Mouse (Mus musculus): Measurements from ENCODE around the gene Ptn. TPM values are rescaled to one million over a fixed set of nuclear protein-coding genes. Genes with fewer than 3 reads are reported as not detected.

Ptn gene
- polyA plus RNA-seq (2014; fragmentation: Nextera tagmentation; extraction: Ambion mirVana), result 674 and 756 TPM in 2 replicates

DNA sequence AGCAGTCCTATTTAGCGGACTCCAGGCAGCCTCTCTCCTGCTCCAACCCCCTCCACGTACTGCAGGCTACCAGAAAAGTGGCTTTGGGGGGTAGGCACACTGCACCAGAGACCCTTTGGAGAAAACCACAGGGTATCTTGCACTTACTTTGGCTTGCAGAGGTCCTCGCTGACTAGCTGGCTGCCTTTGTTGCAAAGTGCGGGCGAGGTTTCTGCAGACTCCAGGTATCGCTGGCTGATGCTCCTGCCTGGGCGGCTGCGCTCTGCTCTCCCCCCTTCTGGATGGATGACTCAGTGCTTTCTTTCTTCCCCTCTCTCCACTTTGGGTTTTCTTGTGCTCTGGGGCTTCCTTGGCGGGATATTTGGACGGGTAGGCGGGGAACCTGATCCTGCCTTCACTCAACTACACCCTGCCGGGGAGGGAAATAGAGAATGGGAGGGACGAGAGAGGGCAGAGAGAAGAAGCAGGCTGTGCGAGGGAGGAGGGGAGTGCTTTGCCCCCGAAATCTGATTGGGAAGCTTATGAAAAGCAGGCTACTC lies at the start of gene Ptn:
Gene Ptn (minus strand): TSS at position 474 of the 539 bp plus-strand sequence.
- Histone ChIP-seq H3K4me2 (ENCODE audit: low read depth, low read length) (peak within 1 kb of the TSS; percentile 67), H3K9me3 (ENCODE audit: control insufficient read depth, low read length) (no peaks in the 10 kb centered on the region), H3K27me3 (ENCODE audit: control insufficient read depth, insufficient read depth, low read length) (no peaks in the 10 kb centered on the region), H3K4me3 (ENCODE audit: low read depth, low read length) (peak within 1 kb of the TSS; percentile 73), H3K4me1 (ENCODE audit: control insufficient read depth, insufficient read depth, low read length) (peaks cover 23% of the 10 kb centered on the region; the same call in 1 of the 2 replicates), H3K36me3 (ENCODE audit: control insufficient read depth, insufficient read depth, low read length) (no peaks in the 10 kb centered on the region), H3K27ac (ENCODE audit: low read depth, low read length) (peak within 1 kb of the TSS; percentile 87), H3K9ac (replicated peaks; ENCODE audit: low read depth, low read length) (peak within 1 kb of the TSS; percentile 80)
- ATAC-seq (ENCODE audit: low read depth), result peak; percentile 78
- WGBS, result under 1% methylated on average over 15 of the region's 15 CpGs

GRCm38 (mm10) chr6:36858258-36859041 lies 48.4 kb upstream of the Ptn start:
- peak overlapping the region; percentile 62 for H3K27ac ChIP-seq (ENCODE audit: low read depth, low read length)
- no peak overlapping the region for H3K4me3 ChIP-seq (ENCODE audit: low read depth, low read length)
- no peaks in the 10 kb centered on the region for H3K27me3 ChIP-seq (ENCODE audit: control insufficient read depth, insufficient read depth, low read length)
- H3K4me2 ChIP-seq (ENCODE audit: low read depth, low read length), result no peak overlapping the region
- no peaks in the 10 kb centered on the region for H3K36me3 ChIP-seq (ENCODE audit: control insufficient read depth, insufficient read depth, low read length)
- no peaks in the 10 kb centered on the region for H3K9me3 ChIP-seq (ENCODE audit: control insufficient read depth, low read length)
- WGBS, result 15% methylated on average over 3 of the region's 3 CpGs
- peak; percentile 65 for ATAC-seq (ENCODE audit: low read depth)
- no peak overlapping the region for H3K9ac ChIP-seq (replicated peaks; ENCODE audit: low read depth, low read length)
- H3K4me1 ChIP-seq (ENCODE audit: control insufficient read depth, insufficient read depth, low read length), result peaks cover 3% of the 10 kb centered on the region; the same call in 1 of the 2 replicates

DNA sequence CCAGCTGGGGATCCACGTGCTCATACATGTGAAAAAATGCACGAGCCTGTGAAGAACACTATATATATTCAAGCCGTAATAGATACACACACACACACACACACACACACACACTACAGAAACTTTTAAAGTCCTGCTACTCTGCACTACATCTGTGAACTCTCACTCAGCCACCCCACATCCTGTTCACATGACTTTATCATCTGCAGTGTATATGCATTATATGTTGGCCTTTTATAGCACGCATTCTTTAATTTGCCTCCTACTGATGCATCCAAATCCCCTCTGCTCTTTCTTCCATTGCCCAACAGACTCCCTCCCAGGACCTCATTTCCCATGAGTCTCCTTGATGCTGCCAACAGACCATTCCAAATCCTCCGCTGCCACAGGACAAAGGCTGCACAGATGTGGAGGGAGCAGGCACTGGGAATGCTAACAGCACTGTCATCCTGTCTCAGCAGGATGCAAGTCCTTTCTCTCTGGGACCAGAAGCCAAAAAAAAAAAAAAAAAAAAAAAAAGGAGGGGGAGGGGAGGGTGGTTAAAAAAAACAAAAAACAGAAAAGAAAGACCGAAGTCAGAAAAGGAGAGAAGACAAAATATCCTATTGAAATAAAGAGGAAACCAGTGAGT lies 47.7 kb upstream of the Ptn start:
- no peaks in the 10 kb centered on the region for H3K9me3 ChIP-seq (ENCODE audit: control insufficient read depth, low read length)
- ATAC-seq (ENCODE audit: low read depth), result peak; percentile 83
- H3K27ac ChIP-seq (ENCODE audit: low read depth, low read length), result no peak overlapping the region
- H3K36me3 ChIP-seq (ENCODE audit: control insufficient read depth, insufficient read depth, low read length), result no peaks in the 10 kb centered on the region
- 15% methylated on average over 6 of the region's 6 CpGs for WGBS
- peaks cover 3% of the 10 kb centered on the region; the same call in 1 of the 2 replicates for H3K4me1 ChIP-seq (ENCODE audit: control insufficient read depth, insufficient read depth, low read length)
- no peak overlapping the region for H3K9ac ChIP-seq (replicated peaks; ENCODE audit: low read depth, low read length)
- H3K4me3 ChIP-seq (ENCODE audit: low read depth, low read length), result no peak overlapping the region
- no peak overlapping the region for H3K4me2 ChIP-seq (ENCODE audit: low read depth, low read length)
- no peaks in the 10 kb centered on the region for H3K27me3 ChIP-seq (ENCODE audit: control insufficient read depth, insufficient read depth, low read length)

DNA sequence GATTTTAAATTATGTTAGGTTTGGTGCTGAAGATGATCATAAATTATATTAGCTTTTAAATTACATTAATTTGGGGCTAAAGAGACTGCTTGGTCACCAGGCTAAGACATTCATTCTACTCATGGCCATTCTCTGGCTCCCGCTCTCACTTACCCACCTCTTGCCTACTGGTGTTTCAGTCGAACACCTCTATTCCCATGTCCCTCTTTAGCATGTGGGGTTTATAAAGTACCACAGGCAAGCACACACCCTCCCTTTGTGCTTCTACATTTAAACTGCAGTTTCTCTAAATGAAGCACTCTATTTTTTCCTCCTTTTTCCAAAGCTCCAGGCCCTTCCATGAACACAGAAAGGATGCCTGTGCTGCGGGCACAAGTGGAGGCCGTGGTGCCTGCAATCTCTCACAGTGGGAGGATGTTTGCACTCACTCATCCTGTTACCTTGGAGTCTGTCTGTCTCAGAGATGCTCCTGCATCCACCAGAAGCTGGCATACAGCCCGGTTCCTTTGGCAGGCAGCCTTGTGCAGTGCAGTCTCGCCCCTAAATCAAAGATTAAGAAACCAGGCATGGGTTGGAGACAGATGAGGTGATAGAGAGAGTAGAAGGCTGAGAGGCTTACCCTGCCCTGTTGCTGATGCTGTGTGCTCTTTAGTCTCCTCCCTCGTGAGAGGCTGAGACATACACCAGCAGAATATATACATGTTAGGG lies 40.6 kb upstream of the Ptn start:
- H3K4me3 ChIP-seq (ENCODE audit: low read depth, low read length), result no peak overlapping the region
- ATAC-seq (ENCODE audit: low read depth), result peak; percentile 97
- 0 out of 2 replicates have a peak overlapping the region, but pooled peaks have one; percentile 2 for H3K27ac ChIP-seq (ENCODE audit: low read depth, low read length)
- 49% methylated on average over 7 of the region's 7 CpGs for WGBS
- H3K9me3 ChIP-seq (ENCODE audit: control insufficient read depth, low read length), result no peaks in the 10 kb centered on the region
- H3K27me3 ChIP-seq (ENCODE audit: control insufficient read depth, insufficient read depth, low read length), result no peaks in the 10 kb centered on the region
- no peak overlapping the region for H3K4me2 ChIP-seq (ENCODE audit: low read depth, low read length)
- no peak overlapping the region for H3K9ac ChIP-seq (replicated peaks; ENCODE audit: low read depth, low read length)
- no peaks in the 10 kb centered on the region; the same call in 1 of the 2 replicates for H3K36me3 ChIP-seq (ENCODE audit: control insufficient read depth, insufficient read depth, low read length)
- H3K4me1 ChIP-seq (ENCODE audit: control insufficient read depth, insufficient read depth, low read length), result no peaks in the 10 kb centered on the region

- Histone ChIP-seq H3K36me3 (ENCODE audit: control insufficient read depth, insufficient read depth, low read length) (no peaks in the 10 kb centered on the region; the same call in 1 of the 2 replicates), H3K9me3 (ENCODE audit: control insufficient read depth, low read length) (no peaks in the 10 kb centered on the region), H3K4me1 (ENCODE audit: control insufficient read depth, insufficient read depth, low read length) (no peaks in the 10 kb centered on the region), H3K9ac (replicated peaks; ENCODE audit: low read depth, low read length) (no peak overlapping the region), H3K27ac (ENCODE audit: low read depth, low read length) (no peak overlapping the region), H3K27me3 (ENCODE audit: control insufficient read depth, insufficient read depth, low read length) (no peaks in the 10 kb centered on the region), H3K4me2 (ENCODE audit: low read depth, low read length) (no peak overlapping the region), H3K4me3 (ENCODE audit: low read depth, low read length) (no peak overlapping the region)
- 98% methylated on average over 1 of the region's 1 CpGs for WGBS
- ATAC-seq (ENCODE audit: low read depth), result no peak
Measured at GRCm38 (mm10) chr6:36845288-36845687, 35.3 kb upstream of the Ptn start.

DNA sequence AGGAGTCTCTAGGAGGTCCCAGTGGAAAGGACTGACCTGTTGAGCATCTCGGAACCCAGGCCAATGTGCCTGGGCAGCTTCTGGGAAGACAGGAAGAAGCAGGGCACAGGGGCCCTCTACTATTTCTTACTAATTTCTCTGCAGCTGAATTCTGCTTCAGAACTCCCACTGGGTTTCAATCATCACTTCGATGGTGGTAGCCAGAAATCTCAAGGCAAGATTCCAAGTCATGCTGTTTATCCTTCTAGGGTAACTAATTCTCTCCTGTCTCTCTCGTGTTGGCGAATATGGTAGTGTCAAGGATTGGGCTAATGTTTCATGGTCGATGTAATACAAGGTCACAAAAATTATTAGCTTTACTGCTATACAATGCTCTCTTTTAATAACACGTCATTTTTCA lies 34.2 kb upstream of the Ptn start:
- Histone ChIP-seq H3K9me3 (ENCODE audit: control insufficient read depth, low read length) (no peaks in the 10 kb centered on the region), H3K36me3 (ENCODE audit: control insufficient read depth, insufficient read depth, low read length) (no peaks in the 10 kb centered on the region; the same call in 1 of the 2 replicates)
- ATAC-seq (ENCODE audit: low read depth), result no peak

GRCm38 (mm10) chr6:36843031-36843488 lies 33.0 kb upstream of the Ptn start:
- H3K27me3 ChIP-seq (ENCODE audit: control insufficient read depth, insufficient read depth, low read length), result no peaks in the 10 kb centered on the region
- 85% methylated on average over 3 of the region's 3 CpGs for WGBS
- H3K9me3 ChIP-seq (ENCODE audit: control insufficient read depth, low read length), result no peaks in the 10 kb centered on the region
- no peak overlapping the region for H3K4me3 ChIP-seq (ENCODE audit: low read depth, low read length)
- no peak for ATAC-seq (ENCODE audit: low read depth)
- H3K4me1 ChIP-seq (ENCODE audit: control insufficient read depth, insufficient read depth, low read length), result no peaks in the 10 kb centered on the region
- H3K4me2 ChIP-seq (ENCODE audit: low read depth, low read length), result no peak overlapping the region
- no peak overlapping the region for H3K9ac ChIP-seq (replicated peaks; ENCODE audit: low read depth, low read length)
- no peaks in the 10 kb centered on the region; the same call in 1 of the 2 replicates for H3K36me3 ChIP-seq (ENCODE audit: control insufficient read depth, insufficient read depth, low read length)
- no peak overlapping the region for H3K27ac ChIP-seq (ENCODE audit: low read depth, low read length)

More for the DNA sequence above, 34.2 kb upstream of the Ptn start:
- Histone ChIP-seq H3K4me1 (ENCODE audit: control insufficient read depth, insufficient read depth, low read length) (no peaks in the 10 kb centered on the region), H3K27me3 (ENCODE audit: control insufficient read depth, insufficient read depth, low read length) (no peaks in the 10 kb centered on the region), H3K4me2 (ENCODE audit: low read depth, low read length) (no peak overlapping the region), H3K27ac (ENCODE audit: low read depth, low read length) (no peak overlapping the region), H3K4me3 (ENCODE audit: low read depth, low read length) (no peak overlapping the region), H3K9ac (replicated peaks; ENCODE audit: low read depth, low read length) (no peak overlapping the region)
- WGBS, result 70% methylated on average over 6 of the region's 6 CpGs

DNA sequence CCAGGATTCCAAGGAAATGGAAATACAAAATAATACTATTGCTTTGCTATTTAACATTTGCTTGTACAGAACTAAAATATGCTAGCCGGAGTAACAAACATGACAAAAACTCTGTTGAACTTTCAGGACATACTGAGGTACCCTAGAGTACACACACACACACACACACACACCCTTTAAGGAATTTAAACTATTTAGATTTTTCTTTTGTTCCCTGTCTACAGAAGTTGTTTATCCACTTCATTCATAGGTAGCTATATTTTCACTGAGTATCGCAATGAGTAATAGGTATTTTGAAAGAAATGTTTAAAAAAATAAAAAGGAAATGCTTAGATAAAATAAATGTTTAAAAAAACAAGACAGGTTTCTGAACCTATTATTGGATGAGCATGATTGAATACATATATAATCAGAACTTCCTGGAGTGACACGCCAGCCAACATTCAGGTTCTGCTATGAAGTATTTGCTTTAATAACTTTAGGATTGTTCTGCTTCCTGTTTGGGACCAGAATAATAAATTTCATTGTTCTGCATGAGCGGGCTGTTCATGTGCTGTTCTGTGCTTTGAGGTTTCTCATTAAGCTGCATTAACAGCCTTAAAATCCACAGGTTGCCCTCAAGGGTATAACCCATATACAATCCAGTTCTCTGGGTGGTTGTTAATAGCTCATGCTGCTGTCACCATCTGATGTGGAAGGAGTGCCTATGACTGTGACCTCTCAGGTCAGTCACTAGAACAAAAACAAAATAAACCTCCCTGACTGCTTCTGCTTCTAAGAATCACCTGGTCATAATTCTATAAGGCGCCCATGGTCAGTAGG lies 32.3 kb upstream of the Ptn start:
- WGBS, result 72% methylated on average over 5 of the region's 5 CpGs
- no peak overlapping the region for H3K4me3 ChIP-seq (ENCODE audit: low read depth, low read length)
- H3K9me3 ChIP-seq (ENCODE audit: control insufficient read depth, low read length), result no peaks in the 10 kb centered on the region
- H3K9ac ChIP-seq (replicated peaks; ENCODE audit: low read depth, low read length), result no peak overlapping the region
- no peaks in the 10 kb centered on the region; the same call in 1 of the 2 replicates for H3K36me3 ChIP-seq (ENCODE audit: control insufficient read depth, insufficient read depth, low read length)
- no peak overlapping the region for H3K4me2 ChIP-seq (ENCODE audit: low read depth, low read length)
- H3K4me1 ChIP-seq (ENCODE audit: control insufficient read depth, insufficient read depth, low read length), result no peaks in the 10 kb centered on the region
- ATAC-seq (ENCODE audit: low read depth), result no peak
- no peak overlapping the region for H3K27ac ChIP-seq (ENCODE audit: low read depth, low read length)
- H3K27me3 ChIP-seq (ENCODE audit: control insufficient read depth, insufficient read depth, low read length), result no peaks in the 10 kb centered on the region
